Mouse (Mus musculus) liver, adult 2 months (tissue): Measurements from ENCODE around the gene Cd8a. TPM values are rescaled to one million over a fixed set of nuclear protein-coding genes. Genes with fewer than 3 reads are reported as not detected.

ENCODE experiments used
- DNase-seq: peaks from one replicate; pipeline ENCODE4 v3.0.0-alpha.2; 2011; ENCODE audit warnings: low read depth, low spot score; ENCODE audit errors: extremely low read depth
- H3K27ac ChIP-seq: fragments of 200-500 bp; replicated peaks from 2 replicates; pipeline ENCODE4 v1.5.1; 2012; ENCODE audit warnings: low read depth, mild to moderate bottlenecking, control low read depth, inconsistent platforms, low read length; ENCODE audit not compliant: insufficient read depth
- H3K27me3 ChIP-seq: fragments of 200-500 bp; 2 replicates; pipeline ENCODE4 v1.6.1; 2012; ENCODE audit warnings: mild to moderate bottlenecking, moderate library complexity, low read length, inconsistent platforms; ENCODE audit not compliant: control insufficient read depth, insufficient read depth
- H3K36me3 ChIP-seq: fragments of 200-500 bp; 2 replicates; pipeline ENCODE4 v1.6.1; 2012; ENCODE audit warnings: low read length, inconsistent platforms; ENCODE audit not compliant: control insufficient read depth, insufficient read depth
- H3K4me1 ChIP-seq: fragments of 200-500 bp; 2 replicates; pipeline ENCODE4 v1.6.1; 2011; ENCODE audit warnings: low read length; ENCODE audit not compliant: control insufficient read depth, insufficient read depth
- H3K4me3 ChIP-seq: fragments of 200-500 bp; 2 replicates; pipeline ENCODE4 v1.5.1; 2011; ENCODE audit warnings: low read depth, mild to moderate bottlenecking, control low read depth, low read length, moderate library complexity; ENCODE audit not compliant: insufficient read depth
- H3K79me2 ChIP-seq: fragments of 200-500 bp; 2 replicates; pipeline ENCODE4 v1.6.1; 2012; ENCODE audit warnings: inconsistent platforms, mild to moderate bottlenecking, low read length, moderate library complexity; ENCODE audit not compliant: control insufficient read depth, insufficient read depth
- H3K9ac ChIP-seq: fragments of 200-500 bp; 2 replicates; pipeline ENCODE4 v1.6.1; 2012; ENCODE audit warnings: low read depth, mild to moderate bottlenecking, control low read depth, inconsistent platforms, low read length
- CTCF ChIP-seq: fragments of 200-500 bp; IDR thresholded peaks from 2 replicates; pipeline ENCODE4 v1.5.1; 2011; ENCODE audit warnings: low read depth, low read length, control low read depth
- POLR2A ChIP-seq: fragments of 200-500 bp; IDR thresholded peaks from 2 replicates; pipeline ENCODE4 v1.6.1; 2011; ENCODE audit warnings: low read length, control low read depth; ENCODE audit not compliant: insufficient read depth; ENCODE audit errors: extremely low read depth
- WGBS: fragments of 180-500 bp; shearing (Covaris S2); methylation state at CpG from one replicate; pipeline ENCODE4 v1.1.7; 2018; 5-methylcytosine and 5-hydroxymethylcytosine counted together
- polyA plus RNA-seq: library from polyadenylated mRNA; depleted of rRNA; stranded (reverse); fragments of >200 nt; gene quantifications from 2 replicates; pipeline ENCODE4 v1.2.3, GENCODE M21; 2012
- total RNA-seq: library from RNA; depleted of rRNA; stranded (reverse); fragments of >200 nt; gene quantifications from 2 replicates; pipeline ENCODE4 v1.2.3, GENCODE M21; 2014

Cd8a gene
- total and polyA plus RNA-seq, 2 experiments = 0.18 to 0.22 TPM

DNA sequence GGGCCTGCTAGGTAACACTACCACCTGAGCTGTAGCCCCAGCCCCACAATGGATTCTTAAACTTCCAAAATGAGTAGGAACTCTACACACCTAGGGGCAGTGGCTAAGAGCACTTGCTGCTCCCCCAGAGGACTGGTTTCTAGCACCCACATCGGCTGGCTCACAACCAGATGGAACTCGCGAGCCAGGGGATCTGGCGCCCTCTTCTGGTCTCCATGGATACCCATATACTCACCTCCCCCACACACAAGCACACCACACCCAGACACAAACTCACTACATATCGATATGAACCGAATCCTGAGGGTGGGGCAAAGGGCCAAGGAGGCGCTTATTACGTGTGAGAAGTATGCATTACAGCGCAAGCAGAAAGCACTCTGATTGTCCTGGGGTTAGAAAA, 25.2 kb upstream of the Cd8a start:
- H3K4me1 ChIP-seq = no peaks in the 10 kb centered on the region
- no peaks in the 10 kb centered on the region for H3K27me3 ChIP-seq
- WGBS = 95% methylated on average over 9 of the region's 9 CpGs
- no peaks in the 10 kb centered on the region for H3K79me2 ChIP-seq
- H3K9ac ChIP-seq = no peak overlapping the region
- TF ChIP-seq POLR2A (no peak), CTCF (peak; percentile 10; the same call in 1 of the 2 replicates)
- no peaks in the 10 kb centered on the region for H3K36me3 ChIP-seq
- H3K27ac ChIP-seq = no peak overlapping the region
- no peak for DNase-seq
- H3K4me3 ChIP-seq = no peak overlapping the region

DNA sequence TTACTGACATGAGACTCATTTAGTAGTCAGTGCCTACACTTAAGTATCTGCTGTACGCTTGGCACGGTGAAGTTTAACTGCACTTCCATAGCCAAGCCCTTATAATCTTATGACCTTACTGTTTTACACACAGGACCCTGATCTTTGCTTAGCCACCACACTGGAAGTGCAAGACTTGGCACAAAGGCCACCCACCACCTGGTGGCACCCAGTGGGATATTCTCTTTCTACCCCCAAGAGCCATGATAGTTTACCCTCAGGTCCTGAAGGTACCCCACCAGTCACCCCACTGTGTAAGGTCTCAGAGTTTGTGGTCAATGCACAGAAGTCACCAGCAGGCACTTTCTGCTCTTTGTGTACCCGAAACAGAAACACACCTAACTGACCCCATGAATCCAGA, 22.0 kb upstream of the Cd8a start:
- TF ChIP-seq CTCF (no peak), POLR2A (no peak)
- H3K79me2 ChIP-seq = no peaks in the 10 kb centered on the region
- WGBS = 96% methylated on average over 3 of the region's 3 CpGs
- H3K27ac ChIP-seq = no peak overlapping the region
- no peaks in the 10 kb centered on the region for H3K27me3 ChIP-seq
- DNase-seq = no peak
- H3K4me3 ChIP-seq = no peak overlapping the region
- H3K4me1 ChIP-seq = no peaks in the 10 kb centered on the region
- H3K9ac ChIP-seq = no peak overlapping the region
- no peaks in the 10 kb centered on the region for H3K36me3 ChIP-seq

DNA sequence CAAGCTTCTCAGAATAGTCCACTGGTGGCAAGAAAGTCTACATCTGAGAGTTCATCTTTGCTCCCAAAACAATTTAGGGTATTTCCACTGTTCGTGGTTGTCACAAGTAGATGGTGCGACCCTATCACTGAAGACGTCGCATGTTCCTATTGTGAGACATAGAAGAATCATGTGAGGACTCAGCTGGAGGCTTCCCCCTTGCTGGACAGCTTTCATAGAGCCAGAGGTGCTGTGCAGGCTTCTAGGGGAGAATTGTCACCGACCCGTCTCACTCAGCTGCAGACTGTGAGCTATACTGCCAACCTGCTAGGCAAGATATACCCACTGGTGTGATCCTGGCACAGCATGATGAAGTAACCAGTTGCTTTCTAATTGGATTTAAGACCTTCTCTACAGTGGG, 21.0 kb upstream of the Cd8a start:
- H3K27me3 ChIP-seq = no peaks in the 10 kb centered on the region
- no peaks in the 10 kb centered on the region for H3K79me2 ChIP-seq
- no peaks in the 10 kb centered on the region for H3K4me1 ChIP-seq
- H3K27ac ChIP-seq = no peak overlapping the region
- H3K36me3 ChIP-seq = no peaks in the 10 kb centered on the region
- no peak for DNase-seq
- H3K4me3 ChIP-seq = no peak overlapping the region
- H3K9ac ChIP-seq = no peak overlapping the region
- WGBS = 91% methylated on average over 6 of the region's 6 CpGs
- TF ChIP-seq CTCF (no peak), POLR2A (no peak)

GRCm38 (mm10) chr6:71352866-71353427, 20.3 kb upstream of the Cd8a start:
- H3K36me3 ChIP-seq = no peaks in the 10 kb centered on the region
- 78% methylated on average over 10 of the region's 10 CpGs for WGBS
- TF ChIP-seq CTCF = no peak
- TF ChIP-seq POLR2A = no peak
- no peaks in the 10 kb centered on the region for H3K79me2 ChIP-seq
- H3K27me3 ChIP-seq = no peaks in the 10 kb centered on the region
- DNase-seq = no peak
- H3K9ac ChIP-seq = no peak overlapping the region
- no peaks in the 10 kb centered on the region for H3K4me1 ChIP-seq
- no peak overlapping the region for H3K4me3 ChIP-seq
- H3K27ac ChIP-seq = no peak overlapping the region

DNA sequence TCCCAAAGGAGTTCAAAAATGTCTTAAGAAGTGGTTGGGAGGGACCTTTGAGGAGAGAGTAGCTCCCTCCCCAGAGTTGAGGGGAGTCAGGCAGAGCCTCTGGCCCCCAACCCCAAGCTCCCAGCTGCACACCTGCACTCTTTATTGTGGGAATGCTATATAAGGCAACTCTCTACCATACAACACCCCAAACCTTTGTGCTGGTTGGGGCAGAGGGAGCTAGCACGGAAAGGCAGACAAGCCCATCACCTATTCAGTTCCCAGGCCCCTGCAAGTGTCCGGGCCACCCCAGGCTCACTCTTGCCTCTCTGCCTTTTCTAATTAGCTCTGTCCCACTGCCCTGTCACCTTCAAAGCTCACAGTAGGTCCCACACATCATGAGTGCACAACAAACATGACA, 19.5 kb upstream of the Cd8a start:
- H3K27me3 ChIP-seq = no peaks in the 10 kb centered on the region
- no peak overlapping the region for H3K27ac ChIP-seq
- no peaks in the 10 kb centered on the region for H3K4me1 ChIP-seq
- no peak overlapping the region for H3K9ac ChIP-seq
- H3K4me3 ChIP-seq = no peak overlapping the region
- no peak for DNase-seq
- no peaks in the 10 kb centered on the region for H3K36me3 ChIP-seq
- TF ChIP-seq CTCF (no peak), POLR2A (no peak)
- WGBS = 93% methylated on average over 2 of the region's 2 CpGs
- H3K79me2 ChIP-seq = no peaks in the 10 kb centered on the region

DNA sequence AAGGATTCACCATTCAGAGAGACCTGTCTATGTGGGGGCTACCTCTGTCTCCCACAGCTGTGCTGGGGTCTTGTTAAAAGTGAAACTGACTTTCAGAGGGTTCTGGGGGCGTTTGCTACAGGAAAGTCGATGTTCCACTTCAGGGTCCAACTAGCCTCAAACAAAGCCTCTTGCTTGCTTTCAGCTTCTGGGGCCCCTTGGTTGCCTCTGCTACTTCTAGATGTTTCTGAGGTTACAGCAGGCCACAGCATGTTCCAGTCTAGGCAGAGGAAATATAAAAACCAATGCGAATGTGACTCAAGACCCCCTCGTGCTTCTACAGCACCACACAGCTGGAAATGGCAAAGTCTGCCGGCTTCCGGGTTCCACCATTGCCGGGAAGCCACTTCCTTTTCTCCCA, 15.7 kb upstream of the Cd8a start:
- no peaks in the 10 kb centered on the region for H3K79me2 ChIP-seq
- TF ChIP-seq CTCF (no peak), POLR2A (no peak)
- no peaks in the 10 kb centered on the region for H3K4me1 ChIP-seq
- 83% methylated on average over 7 of the region's 7 CpGs for WGBS
- H3K27ac ChIP-seq = no peak overlapping the region
- no peaks in the 10 kb centered on the region for H3K36me3 ChIP-seq
- H3K27me3 ChIP-seq = no peaks in the 10 kb centered on the region
- DNase-seq = no peak
- H3K9ac ChIP-seq = no peak overlapping the region
- H3K4me3 ChIP-seq = no peak overlapping the region
